Mouse (Mus musculus): Measurements from ENCODE around the gene Fis1. TPM values are rescaled to one million over a fixed set of nuclear protein-coding genes. Genes with fewer than 3 reads are reported as not detected.

The Fis1 gene
- total RNA-seq, 2 experiments from 2014 or later: 211 to 213 TPM

DNA sequence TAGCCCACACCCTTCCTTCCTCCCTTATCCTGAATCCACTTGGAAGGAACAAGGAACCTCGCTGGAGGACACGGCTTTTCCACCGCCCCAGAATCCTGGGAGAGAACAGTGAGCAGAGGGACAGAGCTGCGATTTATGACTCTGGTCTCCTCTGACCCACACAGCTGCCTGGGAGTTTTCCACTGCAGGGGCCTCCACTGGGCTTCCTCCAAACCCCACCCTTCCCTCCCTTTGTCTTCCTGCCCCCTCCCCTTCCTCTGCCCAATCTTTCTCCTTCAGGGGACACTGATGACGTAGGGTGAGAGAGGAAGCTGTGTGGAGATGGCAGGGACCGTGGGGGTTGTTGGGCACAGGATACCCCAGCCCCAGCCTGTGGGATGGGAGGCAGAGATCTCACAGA is 13.3 kb downstream of the Fis1 start, which contains the start of gene Cldn15:
TSS of gene Cldn15 (plus strand) at position 286 of the 400 bp plus-strand sequence.
- no peak for DNase-seq (ENCODE audit: low spot score in 2 of 2)

DNA sequence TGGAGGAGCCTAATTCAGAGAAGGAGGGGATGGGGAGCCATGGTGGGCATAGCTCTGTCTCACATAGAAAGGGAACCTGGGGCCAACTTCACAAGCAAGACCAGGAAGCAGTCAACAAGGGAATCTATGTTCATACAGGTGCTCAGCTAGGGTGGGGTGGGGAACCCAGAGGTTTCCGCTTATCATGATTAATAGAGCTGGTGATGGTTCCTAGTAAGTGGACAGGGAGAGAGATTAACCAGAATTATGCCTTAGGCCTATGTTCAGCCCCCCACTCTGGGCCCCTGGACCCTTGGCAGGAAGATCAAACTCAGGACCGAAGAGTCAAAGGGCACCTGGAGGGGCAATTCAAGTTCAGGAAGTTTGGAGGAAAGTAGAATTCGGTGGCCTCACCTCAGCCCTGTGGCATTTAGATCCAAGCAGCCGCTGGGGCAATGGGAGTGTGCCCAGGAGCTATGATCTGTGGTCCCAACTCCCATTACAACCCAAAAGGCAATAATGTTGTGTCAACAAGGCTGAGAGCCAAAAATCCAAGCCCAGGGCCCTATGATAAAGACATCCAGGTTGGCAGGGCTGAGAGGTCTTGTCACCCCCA is 13.9 kb downstream of the Fis1 start:
- DNase-seq (ENCODE audit: low spot score in 2 of 2): no peak

DNA sequence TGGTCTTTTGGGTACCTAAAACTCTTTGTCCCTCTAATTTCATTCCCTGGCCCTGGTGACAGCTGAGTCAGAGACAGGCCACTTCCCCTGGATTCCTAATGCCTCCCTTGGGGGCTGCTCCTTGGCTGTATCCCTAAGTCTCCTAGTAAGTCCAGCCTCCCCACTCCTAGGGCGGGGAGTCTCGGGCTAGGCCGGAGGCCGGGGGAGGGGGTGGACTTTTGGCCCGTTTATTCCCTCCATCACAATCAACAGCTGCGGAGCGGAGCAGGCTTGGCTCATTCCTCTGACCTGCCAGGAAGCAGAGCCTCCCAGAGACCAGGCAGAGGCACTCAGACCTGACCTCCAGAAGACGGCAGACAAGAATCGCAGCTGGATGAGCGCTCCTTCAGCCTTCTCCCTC is 14.5 kb downstream of the Fis1 start:
- DNase-seq (ENCODE audit: low spot score in 2 of 2): no peak

DNA sequence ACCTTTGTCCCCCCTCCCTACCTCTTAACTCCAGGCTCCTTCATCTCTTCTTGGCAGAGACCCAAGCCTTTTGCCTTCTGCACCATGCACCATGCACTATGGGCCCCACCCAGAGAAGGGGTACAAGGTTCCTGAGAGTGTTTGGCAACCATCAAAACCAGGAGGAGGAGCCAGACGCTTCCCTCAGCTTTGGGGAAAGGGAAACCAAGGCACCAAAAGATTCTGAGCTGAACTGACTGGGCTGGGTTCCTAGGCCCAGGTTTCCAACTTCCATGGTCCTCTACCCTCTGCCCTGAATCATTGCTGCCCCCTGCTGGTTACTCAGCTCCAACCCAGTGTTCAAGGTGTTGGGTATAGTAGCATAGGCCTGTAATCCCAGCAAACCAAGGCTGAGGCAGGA is 17.6 kb downstream of the Fis1 start:
- DNase-seq (ENCODE audit: low spot score in 2 of 2): peak in 1 of 2 experiments; percentile 56

DNA sequence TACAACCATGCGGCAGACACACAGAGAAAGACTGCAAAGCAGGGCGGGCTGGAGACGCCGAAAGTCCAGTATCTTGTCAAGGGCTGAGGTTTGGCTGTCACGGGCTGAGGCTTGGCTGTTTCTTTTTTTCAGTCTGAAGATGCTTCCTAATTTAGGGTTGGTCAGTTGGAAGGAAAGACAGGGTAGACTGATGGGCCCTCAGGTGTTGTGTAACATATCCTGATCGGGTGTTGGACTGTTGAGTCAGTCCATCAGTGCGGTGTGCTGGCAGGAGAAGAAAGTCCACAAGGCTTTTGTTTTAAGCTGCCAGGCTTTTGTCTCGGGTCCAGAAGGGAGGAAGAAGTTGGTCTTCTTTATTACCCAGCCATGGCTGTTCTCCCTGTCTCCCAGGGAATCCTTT is 20.6 kb downstream of the Fis1 start:
- DNase-seq (ENCODE audit: low spot score in 2 of 2): no peak

DNA sequence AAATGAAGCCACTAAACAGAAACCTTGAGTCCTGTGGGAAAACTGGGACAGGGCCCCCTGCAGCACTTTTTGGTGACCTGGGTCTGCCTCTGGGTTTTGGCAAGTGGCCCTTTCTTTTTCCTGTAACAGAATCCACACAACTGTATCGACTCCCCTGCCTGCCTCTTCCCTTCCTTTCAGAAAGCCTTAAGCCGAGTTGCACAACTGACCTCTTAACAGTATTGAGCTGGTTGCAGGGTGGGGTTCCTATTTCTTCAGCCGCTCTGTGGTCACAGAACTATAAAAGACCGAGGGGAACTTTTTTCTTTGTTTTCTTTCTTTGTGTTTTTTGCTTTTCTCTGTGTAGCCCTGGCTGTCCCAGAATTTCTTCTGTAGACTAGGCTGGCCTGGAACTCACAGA is 24.7 kb downstream of the Fis1 start:
- no peak for DNase-seq (ENCODE audit: low spot score in 2 of 2)

DNA sequence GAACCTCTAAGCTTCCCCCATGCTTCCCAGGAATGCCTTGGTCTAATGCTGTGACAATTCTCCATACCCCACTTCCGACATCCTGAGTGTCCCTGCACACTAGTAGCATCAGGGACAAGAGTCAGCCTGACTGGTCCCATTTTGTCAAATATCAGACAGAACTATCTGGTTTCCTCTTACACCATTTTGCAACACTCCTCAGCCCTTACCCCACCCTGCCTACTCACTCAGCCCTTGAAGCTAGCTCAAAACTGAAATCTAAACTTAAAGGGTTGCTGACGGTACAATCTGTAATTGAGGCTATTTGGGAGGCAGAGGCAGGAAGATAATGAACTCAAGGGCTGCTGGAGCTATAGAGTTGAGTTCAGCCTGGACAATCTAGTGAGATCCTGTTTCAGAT is 26.7 kb downstream of the Fis1 start:
- no peak for DNase-seq (ENCODE audit: low spot score in 2 of 2)

DNA sequence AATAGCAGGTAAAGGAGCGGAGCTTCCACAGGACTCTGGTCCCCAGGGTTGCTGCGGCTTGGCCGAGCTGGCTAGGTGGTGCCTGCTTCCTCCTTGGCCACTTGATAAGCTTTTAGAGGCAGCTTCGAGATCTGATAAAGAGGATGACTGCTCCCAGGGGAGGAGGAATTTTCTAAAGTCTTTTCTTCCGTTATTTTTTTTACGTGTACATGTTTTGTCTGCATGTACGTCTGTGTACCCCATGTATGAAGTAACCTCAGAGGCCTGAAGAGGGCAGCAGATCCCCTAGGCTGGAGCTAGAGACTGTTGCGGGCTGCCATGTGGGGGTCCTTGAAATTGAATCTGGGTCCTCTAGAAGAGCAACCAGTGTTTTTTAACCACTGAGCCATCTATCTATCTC is 27.9 kb downstream of the Fis1 start:
- DNase-seq (ENCODE audit: low spot score in 2 of 2): no peak

DNA sequence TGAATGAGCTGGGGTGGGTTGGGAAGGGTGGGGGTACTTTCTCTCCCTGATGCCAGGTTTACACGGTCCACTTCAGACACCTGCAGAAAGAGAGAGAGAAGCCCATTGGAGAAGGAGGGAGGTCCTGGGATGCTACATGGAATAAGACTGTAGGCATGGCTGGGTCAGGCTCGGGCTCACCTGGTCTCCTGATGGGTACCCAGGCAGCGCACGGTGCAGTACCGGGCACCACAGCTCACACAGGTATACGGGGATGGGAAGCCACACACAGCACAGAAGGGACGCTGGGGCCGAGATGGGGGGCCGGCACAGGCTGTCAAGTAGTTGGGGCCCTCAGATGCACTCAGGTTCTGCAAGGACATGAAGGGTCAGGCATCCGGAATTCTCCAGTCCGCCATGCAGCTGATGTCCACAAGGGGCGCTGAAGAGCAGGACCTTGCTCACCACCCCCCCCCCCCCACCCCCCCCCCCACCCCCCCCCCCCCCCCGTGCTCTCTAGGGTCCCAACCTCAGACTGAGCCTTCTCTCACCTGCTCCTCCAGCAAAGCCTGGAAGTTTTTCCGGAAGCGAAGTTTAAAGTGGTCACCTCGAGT is 29.4 kb downstream of the Fis1 start:
- DNase-seq (ENCODE audit: low spot score in 2 of 2): no peak

DNA sequence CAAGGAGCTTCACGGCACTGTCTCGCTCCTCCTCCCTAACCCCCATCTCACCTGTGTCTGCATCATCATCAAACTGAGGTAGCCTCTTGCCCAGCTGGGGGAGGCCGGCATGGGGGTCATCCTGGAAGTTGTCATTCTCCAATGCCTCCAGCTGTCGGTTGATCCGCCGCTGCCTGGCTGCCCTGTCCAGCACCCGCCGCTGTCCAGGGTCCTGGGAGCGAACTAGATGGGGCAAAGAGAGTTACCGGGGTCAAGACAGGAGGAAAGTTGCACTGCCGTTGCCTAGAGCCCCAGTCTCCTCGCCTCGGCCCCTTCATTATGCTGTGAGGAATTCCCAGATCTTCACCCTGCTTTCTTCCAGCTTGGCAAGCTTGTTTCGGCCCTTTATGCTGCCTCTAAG is 31.8 kb downstream of the Fis1 start:
- DNase-seq (ENCODE audit: low spot score in 2 of 2): no peak

DNA sequence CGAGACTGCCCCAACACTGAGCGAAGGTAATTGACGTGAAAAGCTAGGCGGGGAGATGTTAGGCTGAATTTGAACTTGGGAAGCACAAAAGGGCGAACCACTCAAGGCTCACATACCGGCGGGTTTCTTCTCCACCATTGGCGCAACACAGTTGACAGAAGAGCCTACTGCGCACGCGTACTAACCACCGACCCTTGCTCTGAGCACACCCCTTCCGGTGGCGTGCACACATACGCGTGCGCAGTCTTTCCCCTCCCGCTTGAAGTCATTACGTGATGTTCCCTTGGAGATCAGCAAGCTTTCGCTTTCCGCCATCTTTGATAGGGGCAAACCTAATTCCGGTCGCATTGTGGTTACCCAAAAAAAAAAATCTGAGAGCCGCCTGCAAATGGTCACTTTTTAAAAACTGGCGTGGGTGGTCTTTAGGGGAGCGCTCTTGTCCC is 33.6 kb downstream of the Fis1 start, which contains the start of gene Plod3:
TSS of gene Plod3 (plus strand) at position 325 of the 443 bp plus-strand sequence.
- DNase-seq (ENCODE audit: low spot score in 2 of 2): peak; percentile 78 to 89

DNA sequence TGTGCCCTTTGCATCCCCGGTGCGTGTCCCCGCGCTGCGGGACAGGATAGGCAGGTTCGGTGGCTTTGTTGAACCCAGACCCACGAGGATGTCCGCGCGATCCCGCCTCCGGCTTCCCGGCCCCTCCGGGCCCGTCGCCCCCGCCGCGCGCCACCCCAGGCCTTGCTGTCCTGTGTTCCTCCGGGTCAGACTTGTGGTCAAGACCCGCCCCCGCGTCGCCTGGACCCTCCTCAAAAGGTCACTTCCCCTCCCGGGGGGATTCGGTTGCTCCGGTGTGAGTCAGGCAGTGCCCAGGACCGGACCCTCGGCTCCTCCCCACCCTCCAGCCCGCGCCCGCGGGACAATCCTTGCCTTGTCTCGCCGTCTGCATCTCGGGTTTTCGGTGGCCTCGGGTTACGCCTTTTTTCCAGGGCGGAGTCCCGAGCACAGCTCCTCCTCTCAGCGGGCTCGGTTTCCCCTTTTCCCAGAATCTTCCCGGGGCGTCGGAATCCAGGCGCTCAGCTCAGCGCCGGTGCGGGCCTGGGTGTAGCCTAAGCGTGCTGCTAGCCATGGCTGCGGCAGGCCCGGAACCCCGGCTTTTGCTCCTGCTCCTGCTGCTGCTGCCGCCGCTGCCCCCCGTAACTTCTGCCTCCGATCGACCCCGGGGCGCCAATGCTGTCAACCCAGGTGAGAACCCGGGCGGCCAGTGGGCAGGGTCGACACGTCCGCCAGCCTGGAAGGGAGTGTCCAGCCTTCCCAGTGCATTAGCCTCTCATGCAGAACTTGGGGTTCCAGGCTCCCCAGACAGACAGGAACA is 34.3 kb downstream of the Fis1 start:
- peak; percentile 62 to 73 for DNase-seq (ENCODE audit: low spot score in 2 of 2)

DNA sequence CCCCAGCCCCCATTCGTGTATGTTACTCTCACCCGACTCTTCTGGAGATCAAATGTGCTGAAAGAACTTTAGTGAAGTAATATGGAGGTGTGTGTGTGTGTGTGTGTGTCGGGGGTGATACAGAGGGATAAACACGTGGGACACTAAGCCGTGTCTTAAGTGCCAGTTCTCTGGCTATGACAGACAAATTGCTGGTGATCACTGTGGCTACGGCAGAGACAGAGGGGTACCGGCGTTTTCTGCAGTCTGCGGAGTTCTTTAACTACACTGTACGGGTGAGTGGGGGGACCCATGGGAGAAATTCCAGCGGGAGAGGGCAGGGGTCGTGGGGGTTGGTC is 34.8 kb downstream of the Fis1 start, which contains the start of gene Znhit1:
TSS of gene Znhit1 (minus strand) at position 88 of the 338 bp plus-strand sequence.
- no peak for DNase-seq (ENCODE audit: low spot score in 2 of 2)

DNA sequence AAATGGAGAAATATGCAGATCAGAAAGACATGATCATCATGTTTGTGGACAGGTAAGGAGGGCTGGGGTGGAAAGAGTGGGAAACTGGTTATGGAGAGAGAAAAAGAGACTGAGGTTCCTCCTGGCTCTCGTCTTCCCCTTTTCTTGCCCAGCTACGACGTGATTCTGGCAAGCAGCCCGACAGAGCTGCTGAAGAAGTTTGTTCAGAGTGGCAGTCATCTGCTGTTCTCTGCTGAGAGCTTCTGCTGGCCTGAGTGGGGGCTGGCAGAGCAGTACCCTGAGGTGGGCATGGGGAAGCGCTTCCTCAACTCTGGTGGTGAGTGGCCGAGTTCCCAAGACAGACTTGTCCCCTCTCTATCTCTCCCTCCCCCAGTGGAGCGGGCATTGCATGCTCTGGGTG is 35.3 kb downstream of the Fis1 start:
- no peak for DNase-seq (ENCODE audit: low spot score in 2 of 2)

DNA sequence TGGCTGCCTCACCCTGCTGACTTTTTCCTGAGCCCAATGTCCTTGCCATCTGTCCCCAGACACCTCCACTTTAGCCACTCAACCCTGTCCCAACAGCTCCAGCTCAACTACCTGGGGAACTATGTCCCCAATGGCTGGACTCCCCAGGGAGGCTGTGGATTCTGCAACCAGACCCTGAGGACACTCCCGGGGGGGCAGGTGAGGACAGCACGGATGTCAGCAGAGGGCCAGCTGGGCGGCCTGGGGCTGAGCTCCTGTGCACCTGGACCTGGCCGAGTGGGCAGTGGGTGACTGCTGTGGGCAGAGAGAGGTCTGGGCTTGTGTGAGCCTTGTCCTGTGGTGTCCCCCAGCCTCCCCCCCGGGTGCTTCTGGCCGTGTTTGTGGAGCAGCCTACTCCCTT is 36.7 kb downstream of the Fis1 start:
- DNase-seq (ENCODE audit: low spot score in 2 of 2): no peak

DNA sequence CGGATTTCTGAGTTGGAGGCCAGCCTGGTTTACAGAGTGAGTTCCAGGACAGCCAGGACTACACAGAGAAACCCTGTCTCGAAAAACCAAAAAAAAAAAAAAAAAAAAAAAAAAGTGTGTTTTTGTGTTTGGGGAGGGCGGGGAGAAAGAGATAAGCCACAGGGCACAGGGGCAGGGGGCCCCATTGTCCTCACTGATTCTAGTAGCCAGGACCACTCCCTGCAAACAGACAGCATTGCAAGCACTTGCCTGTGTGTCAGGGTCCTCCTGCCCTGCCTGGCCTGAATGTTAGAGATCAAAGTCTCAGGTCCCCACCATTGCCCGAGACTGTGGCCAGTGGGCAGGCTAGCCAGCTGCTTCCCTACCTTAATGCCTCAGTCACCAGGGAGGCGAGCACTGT is 46.4 kb downstream of the Fis1 start:
- DNase-seq (ENCODE audit: low spot score in 2 of 2): no peak

DNA sequence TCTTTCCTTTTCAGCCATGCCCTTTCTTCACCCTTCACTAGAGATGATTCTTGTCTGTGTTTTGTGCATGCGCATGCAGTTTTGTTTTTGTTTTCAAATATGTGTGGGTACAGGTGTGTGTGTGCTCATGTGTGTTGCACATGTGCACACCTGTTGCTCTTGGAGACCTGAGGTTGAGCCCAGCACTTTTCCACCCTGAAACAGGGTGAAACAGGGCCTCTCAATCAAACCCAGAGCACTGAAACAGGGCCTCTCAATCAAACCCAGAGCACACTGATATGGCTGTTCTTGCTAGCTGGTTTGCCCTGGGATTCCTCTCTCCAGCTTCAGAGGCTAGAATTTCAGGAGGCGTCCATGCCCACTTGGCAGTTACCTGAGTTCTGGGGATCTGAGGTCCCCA is 47.5 kb downstream of the Fis1 start:
- DNase-seq (ENCODE audit: low spot score in 2 of 2): no peak

DNA sequence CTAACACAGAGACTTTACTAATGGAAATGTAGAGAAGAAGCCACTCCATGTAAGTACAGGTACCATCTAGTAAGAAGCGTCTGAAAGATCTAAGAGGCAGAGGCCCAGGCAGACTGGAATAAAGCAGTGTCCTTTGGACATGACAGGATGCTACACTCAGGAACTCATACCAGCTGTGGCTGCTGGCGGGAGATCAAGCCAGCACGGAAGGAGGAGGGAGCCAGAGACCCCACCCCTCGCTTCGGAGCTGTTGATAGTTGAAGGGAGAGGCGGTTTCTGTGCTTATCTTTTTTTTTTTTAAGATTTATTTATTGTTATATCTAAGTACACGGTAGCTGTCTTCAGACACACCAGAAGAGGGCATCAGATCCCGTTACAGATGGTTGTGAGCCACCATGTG is 54.2 kb downstream of the Fis1 start:
- DNase-seq (ENCODE audit: low spot score in 2 of 2): no peak

DNA sequence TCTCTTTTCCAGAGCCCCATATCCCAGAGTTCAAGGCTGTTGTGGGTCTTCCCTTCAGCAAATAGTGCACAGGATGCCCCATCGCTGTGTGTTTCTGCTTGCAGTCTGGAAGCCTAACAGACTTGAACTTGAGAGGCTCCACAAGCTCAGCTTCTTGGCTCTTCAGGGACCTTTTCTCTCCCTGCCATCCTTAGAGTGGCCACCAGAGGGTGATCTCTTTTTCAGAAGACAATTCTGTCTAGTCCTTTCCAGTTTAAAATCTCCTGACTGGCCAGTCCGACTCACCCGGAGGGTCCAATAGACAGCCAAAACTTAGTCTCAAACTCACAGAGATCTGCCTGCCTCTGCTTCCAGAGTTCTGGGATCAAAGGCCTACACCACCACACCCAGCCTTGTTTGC is 56.9 kb downstream of the Fis1 start:
- no peak for DNase-seq (ENCODE audit: low spot score in 2 of 2)

DNA sequence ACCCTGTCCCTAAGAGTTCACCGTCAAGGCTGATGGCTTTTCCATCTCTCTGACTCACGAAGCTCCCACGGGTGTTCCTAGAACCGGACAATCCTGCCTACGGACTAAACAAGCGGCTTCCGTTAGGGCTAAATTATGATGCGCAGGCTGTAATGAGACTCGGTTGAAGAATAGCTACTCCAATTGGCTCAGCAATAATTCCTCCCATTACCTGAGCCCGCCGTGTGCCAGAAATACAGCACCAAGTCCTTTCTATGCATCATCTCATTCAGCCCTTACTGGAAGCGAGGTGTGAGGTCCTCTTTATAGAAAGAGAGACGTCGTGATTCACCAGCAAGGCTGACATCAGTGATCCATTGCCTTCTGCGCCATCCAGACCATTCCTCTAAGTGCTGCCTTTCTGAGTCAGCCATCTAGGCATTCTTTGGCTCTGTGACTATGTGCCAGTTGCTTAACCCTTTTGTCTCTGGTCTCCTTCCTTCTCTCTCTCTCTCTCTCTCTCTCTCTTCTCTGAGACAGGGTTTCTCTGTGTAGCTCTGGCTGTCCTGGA is 59.4 kb downstream of the Fis1 start:
- DNase-seq (ENCODE audit: low spot score in 2 of 2): no peak
